Mouse (Mus musculus) stomach, postnatal 0 days (tissue): ENCODE measurements around the gene Wnk4. TPM values are rescaled to one million over a fixed set of nuclear protein-coding genes. Genes with fewer than 3 reads are reported as not detected.

Experiments used
- ATAC-seq: fragments of 200-750 bp; cut with Nextera tagmentation; 2 replicates; pipeline ENCODE4 v1.8.0; 2017; ENCODE audit not compliant: low FRiP score, low TSS enrichment
- DNase-seq: peaks from one replicate; pipeline ENCODE4 v3.0.0-alpha.2; 2016; ENCODE audit warnings: low spot score
- H3K27ac ChIP-seq: fragments of 300-500 bp; sonication (generic); replicated peaks from 2 replicates; pipeline ENCODE4 v1.5.1; 2014; ENCODE audit warnings: mild to moderate bottlenecking, control low read depth
- H3K27me3 ChIP-seq: fragments of 300-500 bp; sonication (generic); 2 replicates; pipeline ENCODE4 v1.6.1; 2014; ENCODE audit warnings: low read length; ENCODE audit not compliant: control insufficient read depth, insufficient read depth
- H3K36me3 ChIP-seq: fragments of 300-500 bp; sonication (generic); 2 replicates; pipeline ENCODE4 v1.6.1; 2014; ENCODE audit warnings: low read length, mixed read lengths; ENCODE audit not compliant: control insufficient read depth, insufficient read depth
- H3K4me1 ChIP-seq: fragments of 300-500 bp; sonication (generic); replicated peaks from 2 replicates; pipeline ENCODE4 v1.6.1; 2014; ENCODE audit warnings: antibody characterized with exemption; ENCODE audit not compliant: control insufficient read depth, insufficient read depth
- H3K4me2 ChIP-seq: fragments of 300-500 bp; sonication (generic); replicated peaks from 2 replicates; pipeline ENCODE4 v1.6.1; 2014; ENCODE audit warnings: low read depth, mild to moderate bottlenecking, control low read depth, moderate library complexity
- H3K4me3 ChIP-seq: fragments of 300-500 bp; sonication (generic); 2 replicates; pipeline ENCODE4 v1.5.1; 2014; ENCODE audit warnings: low read depth, low read length, control low read depth
- H3K9ac ChIP-seq: fragments of 300-500 bp; sonication (generic); 2 replicates; pipeline ENCODE4 v1.6.1; 2014; ENCODE audit warnings: mild to moderate bottlenecking, low read length, control low read depth, mixed read lengths
- H3K9me3 ChIP-seq: fragments of 300-500 bp; sonication (generic); 2 replicates; pipeline ENCODE4 v1.6.1; 2016; ENCODE audit warnings: low read length; ENCODE audit not compliant: control insufficient read depth
- CTCF ChIP-seq: IDR thresholded peaks from 2 replicates; pipeline ENCODE4 v1.5.1; 2016; ENCODE audit warnings: antibody characterized with exemption, low read depth, mild to moderate bottlenecking, moderate library complexity
- EP300 ChIP-seq: optimal IDR thresholded peaks from 2 replicates; pipeline ENCODE3; 2016; ENCODE audit warnings: antibody characterized with exemption
- WGBS: fragments of 180-500 bp; shearing (Covaris S2); extraction: QIAGEN DNeasy Blood & Tissue Kit; methylation state at CpG from one replicate; pipeline ENCODE4 v1.1.7; 2014; 5-methylcytosine and 5-hydroxymethylcytosine counted together
- polyA plus RNA-seq: library from polyadenylated mRNA; unstranded; fragments of >200 nt; fragmentation: Nextera tagmentation; extraction: Ambion mirVana; gene quantifications from 2 replicates; pipeline ENCODE4 v1.2.1, GENCODE M21; 2015

Wnk4 gene
- polyA plus RNA-seq, 1 experiment from 2014 or later, result 15.9 TPM

DNA sequence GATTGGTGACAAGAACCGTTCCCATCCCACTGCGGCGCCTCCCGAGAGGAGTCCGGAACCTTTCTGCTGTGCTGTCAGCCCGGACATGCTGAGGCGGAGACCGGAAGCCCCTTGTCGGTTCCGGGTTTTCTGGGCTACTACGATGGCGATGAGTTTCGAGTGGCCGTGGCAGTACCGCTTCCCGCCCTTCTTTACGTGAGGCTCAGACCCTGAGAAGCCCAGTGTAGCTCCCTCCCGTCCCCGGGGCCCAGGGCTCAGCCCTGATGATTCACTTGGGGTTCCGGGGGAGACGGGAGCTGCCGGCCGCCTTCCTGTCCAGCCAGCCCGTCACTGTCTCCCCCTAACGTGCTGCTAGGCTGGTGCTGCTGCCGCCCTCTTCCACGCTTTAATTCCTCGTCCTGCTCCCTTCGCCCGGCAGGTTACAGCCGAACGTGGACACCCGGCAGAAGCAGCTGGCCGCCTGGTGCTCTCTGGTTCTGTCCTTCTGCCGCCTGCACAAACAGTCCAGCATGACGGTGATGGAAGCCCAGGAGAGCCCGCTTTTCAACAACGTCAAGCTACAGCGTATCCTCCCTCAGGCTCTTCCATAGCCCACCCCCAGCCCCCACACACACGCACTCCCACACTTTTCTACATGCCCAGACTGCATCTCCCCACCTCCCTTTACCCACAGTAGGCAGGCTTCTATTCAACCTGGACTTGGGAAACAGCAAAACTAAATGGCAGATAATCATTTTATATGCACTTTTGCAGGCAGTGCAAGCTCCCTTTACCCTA, 6.6 kb upstream of the Wnk4 start, which contains the start of gene Vps25:
Vps25 (plus strand) TSS at position 95 of the 777 bp plus-strand sequence.
- DNase-seq, result peak; percentile 86
- H3K4me3 ChIP-seq, result peak within 1 kb of the TSS; percentile 75
- H3K27ac ChIP-seq, result peak within 1 kb of the TSS; percentile 92
- TF ChIP-seq EP300, result no peak
- peak; percentile 41 for TF ChIP-seq CTCF
- peaks cover 2% of the 10 kb centered on the region; the same call in 1 of the 2 replicates for H3K36me3 ChIP-seq
- H3K4me2 ChIP-seq, result peak within 1 kb of the TSS; percentile 82
- WGBS, result under 1% methylated on average over 40 of the region's 40 CpGs
- no peaks in the 10 kb centered on the region for H3K27me3 ChIP-seq
- no peaks in the 10 kb centered on the region for H3K9me3 ChIP-seq
- peak; percentile 87 for ATAC-seq
- H3K4me1 ChIP-seq, result no peaks in the 10 kb centered on the region; the same call in none of the 2 replicates
- H3K9ac ChIP-seq, result peak within 1 kb of the TSS; percentile 83

DNA sequence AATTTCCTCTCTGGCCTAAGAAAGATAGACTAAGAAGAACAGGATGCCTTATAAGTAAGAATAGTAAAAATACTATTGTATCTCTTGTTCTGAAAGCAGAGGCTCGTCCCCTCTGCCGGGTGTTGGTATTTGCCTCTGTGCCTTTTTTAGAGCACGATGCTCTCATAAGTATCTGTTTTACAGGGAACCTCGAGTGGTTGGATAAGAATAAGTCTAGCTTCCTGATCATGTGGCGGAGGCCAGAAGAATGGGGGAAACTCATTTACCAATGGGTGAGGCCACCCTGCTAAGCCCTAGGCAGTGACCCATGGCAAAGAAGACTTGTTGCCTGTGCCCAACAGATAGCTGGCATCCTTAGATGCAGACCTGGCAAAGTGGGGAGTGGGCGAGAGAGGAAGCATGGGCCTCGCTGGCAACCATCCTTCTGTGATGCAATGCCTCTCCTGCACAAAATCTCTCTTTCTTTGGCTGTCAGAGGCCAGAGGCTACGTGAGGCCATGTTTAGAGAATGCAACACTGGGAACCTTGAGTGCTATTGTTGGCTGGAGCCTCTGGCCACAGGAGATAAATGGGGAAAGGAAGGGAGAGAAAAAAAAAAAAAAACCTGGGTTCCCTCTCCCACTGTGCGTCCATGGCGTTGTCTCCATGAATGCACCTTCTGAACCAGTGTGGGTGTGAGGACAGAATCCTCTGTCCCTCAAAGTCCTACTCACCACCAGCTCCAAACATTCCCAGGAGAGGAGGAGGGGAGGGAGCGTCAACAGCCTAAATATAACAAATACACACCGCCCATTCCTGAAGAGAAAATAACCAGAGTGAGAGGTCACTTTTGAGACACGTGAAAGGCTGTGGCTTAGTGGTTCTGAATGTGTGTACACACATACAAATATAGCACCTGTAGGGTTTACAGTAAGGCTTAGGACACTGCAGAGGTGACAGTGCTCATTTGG, 4.3 kb upstream of the Wnk4 start:
- DNase-seq, result no peak
- H3K4me3 ChIP-seq, result no peak overlapping the region
- no peaks in the 10 kb centered on the region for H3K9me3 ChIP-seq
- WGBS, result 79% methylated on average over 13 of the region's 13 CpGs
- no peak overlapping the region for H3K4me2 ChIP-seq
- no peak for ATAC-seq
- no peaks in the 10 kb centered on the region; the same call in none of the 2 replicates for H3K4me1 ChIP-seq
- TF ChIP-seq EP300, result no peak
- TF ChIP-seq CTCF, result no peak
- H3K27me3 ChIP-seq, result no peaks in the 10 kb centered on the region
- no peak overlapping the region for H3K9ac ChIP-seq
- no peak overlapping the region for H3K27ac ChIP-seq
- H3K36me3 ChIP-seq, result peaks cover 2% of the 10 kb centered on the region; the same call in 1 of the 2 replicates

DNA sequence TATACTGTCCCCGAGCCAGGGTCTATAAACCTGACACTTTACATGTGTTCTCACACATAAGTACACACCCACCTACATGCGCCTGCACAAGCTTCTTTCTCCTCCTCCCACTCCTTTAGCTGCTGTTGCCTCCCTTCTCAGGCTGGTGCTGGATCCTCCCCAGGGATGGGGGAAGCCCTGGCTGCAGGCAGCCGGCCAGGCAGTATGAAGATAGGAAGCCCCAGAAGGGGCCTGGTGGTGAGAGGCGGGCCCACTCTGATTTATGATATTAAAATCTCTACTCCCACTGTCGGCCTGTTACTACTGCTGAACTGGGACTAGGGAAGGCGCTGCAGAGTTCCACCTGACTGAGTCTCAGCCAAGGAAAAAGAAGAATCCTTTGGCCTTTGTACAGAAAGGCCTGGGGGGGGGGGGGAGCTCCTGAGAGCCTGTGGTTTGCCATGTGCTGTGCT, 1.1 kb upstream of the Wnk4 start:
- Histone ChIP-seq H3K4me1 (no peaks in the 10 kb centered on the region; the same call in 1 of the 2 replicates), H3K27ac (peak overlapping the region; percentile 83), H3K9ac (no peak overlapping the region), H3K27me3 (no peaks in the 10 kb centered on the region), H3K4me2 (peak overlapping the region; percentile 69; the same call in 1 of the 2 replicates), H3K9me3 (no peaks in the 10 kb centered on the region), H3K4me3 (no peak overlapping the region), H3K36me3 (peaks cover 2% of the 10 kb centered on the region; the same call in 1 of the 2 replicates)
- TF ChIP-seq EP300, result no peak
- TF ChIP-seq CTCF, result no peak
- ATAC-seq, result peak; percentile 33
- 12% methylated on average over 6 of the region's 6 CpGs for WGBS
- DNase-seq, result peak; percentile 54

- WGBS, result 1% methylated on average over 30 of the region's 30 CpGs
- H3K9ac ChIP-seq, result peak overlapping the region; percentile 83
- H3K4me3 ChIP-seq, result peak overlapping the region; percentile 65
- H3K36me3 ChIP-seq, result peaks cover 2% of the 10 kb centered on the region; the same call in 1 of the 2 replicates
- peak overlapping the region; percentile 83 for H3K27ac ChIP-seq
- DNase-seq, result no peak
- H3K9me3 ChIP-seq, result no peaks in the 10 kb centered on the region
- H3K27me3 ChIP-seq, result no peaks in the 10 kb centered on the region
- peak overlapping the region; percentile 69 for H3K4me2 ChIP-seq
- ATAC-seq, result no peak
- TF ChIP-seq EP300 (no peak), CTCF (no peak)
- no peaks in the 10 kb centered on the region; the same call in 1 of the 2 replicates for H3K4me1 ChIP-seq
These were observed 536 bp downstream of the Wnk4 start for GRCm38 (mm10) chr11:101260826-101261380.

- peak overlapping the region; percentile 69 for H3K4me2 ChIP-seq
- no peak overlapping the region; the same call in 1 of the 2 replicates for H3K27ac ChIP-seq
- DNase-seq (peak; percentile 70), ATAC-seq (0 out of 2 replicates have a peak, but pooled peaks have one; percentile 21)
- H3K4me1 ChIP-seq, result no peaks in the 10 kb centered on the region; the same call in 1 of the 2 replicates
- H3K9me3 ChIP-seq, result no peaks in the 10 kb centered on the region
- H3K36me3 ChIP-seq, result peaks cover 2% of the 10 kb centered on the region; the same call in 1 of the 2 replicates
- H3K9ac ChIP-seq, result peak overlapping the region; percentile 23
- H3K27me3 ChIP-seq, result no peaks in the 10 kb centered on the region
- H3K4me3 ChIP-seq, result peak overlapping the region; percentile 65
- no peak for TF ChIP-seq EP300
- peak; percentile 43 for TF ChIP-seq CTCF
- whole genome bisulfite sequencing, result 11% methylated on average over 24 of the region's 24 CpGs
These were observed 2.1 kb downstream of the Wnk4 start for GRCm38 (mm10) chr11:101262272-101262967.
